Mouse (Mus musculus): ENCODE data around the gene N4bp1. TPM values are rescaled to one million over a fixed set of nuclear protein-coding genes. Genes with fewer than 3 reads are reported as not detected.
A peak's percentile ranks its signal among the peaks of the same experiment; 100 is the strongest.

The N4bp1 gene
- total RNA-seq, 1 experiment from 2014 or later, result 82.2 TPM

- ATAC-seq (ENCODE audit: extremely low read depth, insufficient number of reproducible peaks, low FRiP score, poor library complexity, severe bottlenecking), result no peak
Observed at GRCm38 (mm10) chr8:86837234-86837633, 47.8 kb downstream of the N4bp1 start.

GRCm38 (mm10) chr8:86835881-86836280, 49.2 kb downstream of the N4bp1 start:
- no peak for ATAC-seq (ENCODE audit: extremely low read depth, insufficient number of reproducible peaks, low FRiP score, poor library complexity, severe bottlenecking)

- no peak for ATAC-seq (ENCODE audit: extremely low read depth, insufficient number of reproducible peaks, low FRiP score, poor library complexity, severe bottlenecking)
Observed at GRCm38 (mm10) chr8:86834496-86835260, 50.4 kb downstream of the N4bp1 start.

GRCm38 (mm10) chr8:86833937-86834336, 51.1 kb downstream of the N4bp1 start:
- no peak for ATAC-seq (ENCODE audit: extremely low read depth, insufficient number of reproducible peaks, low FRiP score, poor library complexity, severe bottlenecking)

GRCm38 (mm10) chr8:86828925-86829324, 56.1 kb downstream of the N4bp1 start:
- no peak for ATAC-seq (ENCODE audit: extremely low read depth, insufficient number of reproducible peaks, low FRiP score, poor library complexity, severe bottlenecking)

GRCm38 (mm10) chr8:86827199-86827598, 57.9 kb downstream of the N4bp1 start:
- no peak for ATAC-seq (ENCODE audit: extremely low read depth, insufficient number of reproducible peaks, low FRiP score, poor library complexity, severe bottlenecking)

- no peak for ATAC-seq (ENCODE audit: extremely low read depth, insufficient number of reproducible peaks, low FRiP score, poor library complexity, severe bottlenecking)
Observed at GRCm38 (mm10) chr8:86826538-86826937, 58.5 kb downstream of the N4bp1 start.

- no peak for ATAC-seq (ENCODE audit: extremely low read depth, insufficient number of reproducible peaks, low FRiP score, poor library complexity, severe bottlenecking)
Observed at GRCm38 (mm10) chr8:86825674-86826448, 59.2 kb downstream of the N4bp1 start.

- ATAC-seq (ENCODE audit: extremely low read depth, insufficient number of reproducible peaks, low FRiP score, poor library complexity, severe bottlenecking), result no peak
Observed at GRCm38 (mm10) chr8:86824735-86825134, 60.3 kb downstream of the N4bp1 start.

GRCm38 (mm10) chr8:86820756-86821201, 64.3 kb downstream of the N4bp1 start:
- ATAC-seq (ENCODE audit: extremely low read depth, insufficient number of reproducible peaks, low FRiP score, poor library complexity, severe bottlenecking), result peak; percentile 53; the same call in 1 of the 2 replicates

- no peak for ATAC-seq (ENCODE audit: extremely low read depth, insufficient number of reproducible peaks, low FRiP score, poor library complexity, severe bottlenecking)
Observed at GRCm38 (mm10) chr8:86820186-86820755, 64.8 kb downstream of the N4bp1 start.

GRCm38 (mm10) chr8:86819426-86819825, 65.6 kb downstream of the N4bp1 start:
- ATAC-seq (ENCODE audit: extremely low read depth, insufficient number of reproducible peaks, low FRiP score, poor library complexity, severe bottlenecking), result no peak

- no peak for ATAC-seq (ENCODE audit: extremely low read depth, insufficient number of reproducible peaks, low FRiP score, poor library complexity, severe bottlenecking)
Observed at GRCm38 (mm10) chr8:86808990-86809960, 75.8 kb downstream of the N4bp1 start.

- ATAC-seq (ENCODE audit: extremely low read depth, insufficient number of reproducible peaks, low FRiP score, poor library complexity, severe bottlenecking), result no peak
Observed at GRCm38 (mm10) chr8:86808239-86808638, 76.8 kb downstream of the N4bp1 start.

- ATAC-seq (ENCODE audit: extremely low read depth, insufficient number of reproducible peaks, low FRiP score, poor library complexity, severe bottlenecking), result no peak
Observed at GRCm38 (mm10) chr8:86801988-86802387, 83.1 kb downstream of the N4bp1 start.

- no peak for ATAC-seq (ENCODE audit: extremely low read depth, insufficient number of reproducible peaks, low FRiP score, poor library complexity, severe bottlenecking)
Observed at GRCm38 (mm10) chr8:86800966-86801365, 84.1 kb downstream of the N4bp1 start.

- no peak for ATAC-seq (ENCODE audit: extremely low read depth, insufficient number of reproducible peaks, low FRiP score, poor library complexity, severe bottlenecking)
Observed at GRCm38 (mm10) chr8:86798141-86798540, 86.9 kb downstream of the N4bp1 start.

GRCm38 (mm10) chr8:86797705-86798104, 87.4 kb downstream of the N4bp1 start:
- peak; percentile 63 for ATAC-seq (ENCODE audit: extremely low read depth, insufficient number of reproducible peaks, low FRiP score, poor library complexity, severe bottlenecking)

GRCm38 (mm10) chr8:86794716-86795115, 90.3 kb downstream of the N4bp1 start:
- no peak for ATAC-seq (ENCODE audit: extremely low read depth, insufficient number of reproducible peaks, low FRiP score, poor library complexity, severe bottlenecking)
